Comparison of ENCODE assay signal across 21 mouse cellular contexts in genomic region chr11:51351841-51352240, GRCm38 (mm10).
DNase-seq lines count a peak whose midpoint lies in the region; ATAC-seq lines count a peak whose summit lies in the region.
"Had no signal": no experiment of that assay in that cellular context is flagged by ENCODE, and none has a peak within 500 bp of the region (broad histone marks: within the 10 kb centered on the region; RNA-seq: fewer than 3 reads in every experiment).

No protein-coding gene starts in this region.

- H3K27me3 ChIP-seq in heart, embryonic 12.5 days (replicated peaks) = peaks cover 12% of the 10 kb centered on the region
- H3K27me3 ChIP-seq in midbrain, embryonic 10.5 days (ENCODE audit: low read depth, poor library complexity, severe bottlenecking) = no peaks in the 10 kb centered on the region
- no peaks in the 10 kb centered on the region for H3K27me3 ChIP-seq in midbrain, embryonic 13.5 days
- H3K27me3 ChIP-seq in embryonic facial prominence, embryonic 14.5 days (replicated peaks; ENCODE audit: control insufficient read depth, insufficient read depth, low read length) = no peaks in the 10 kb centered on the region; the same call in 1 of the 2 replicates
- H3K27me3 ChIP-seq: forebrain, embryonic 15.5 days; hindbrain, embryonic 15.5 days; intestine, embryonic 15.5 days; liver, embryonic 12.5 days; midbrain, embryonic 12.5 days had no signal

- peak; percentile 58 for DNase-seq in heart, postnatal 4 days
- no peak for DNase-seq in midbrain, embryonic 10.5 days (ENCODE audit: low spot score)
- DNase-seq in embryonic facial prominence, embryonic 14.5 days (ENCODE audit: low spot score) = peak; percentile 63
- peak; percentile 34 for DNase-seq in mesoderm, embryonic 11.5 days (ENCODE audit: low read depth, low spot score)
- no peak for DNase-seq in adrenal gland, postnatal 4 days (ENCODE audit: low spot score in 2 of 2)
- DNase-seq: adrenal gland, adult 8-10 months; cerebellum, adult 2 months; cerebellum, postnatal 25 days; kidney, postnatal 25 days; layer of hippocampus, postnatal 36 days; lung, adult 18-20 months; thymus, postnatal 4 days had no signal

- H3K4me1 ChIP-seq in heart, embryonic 12.5 days (replicated peaks) = peaks cover 8% of the 10 kb centered on the region; the same call in 1 of the 2 replicates
- peaks cover 5% of the 10 kb centered on the region; the same call in 1 of the 2 replicates for H3K4me1 ChIP-seq in midbrain, embryonic 10.5 days
- no peaks in the 10 kb centered on the region for H3K4me1 ChIP-seq in midbrain, embryonic 13.5 days (replicated peaks)
- peaks cover 37% of the 10 kb centered on the region for H3K4me1 ChIP-seq in embryonic facial prominence, embryonic 14.5 days (ENCODE audit: control insufficient read depth, insufficient read depth, low read length)
- H3K4me1 ChIP-seq: forebrain, embryonic 15.5 days; hindbrain, embryonic 15.5 days; liver, embryonic 12.5 days; midbrain, embryonic 12.5 days had no signal

- no peaks in the 10 kb centered on the region for H3K36me3 ChIP-seq in heart, embryonic 12.5 days
- H3K36me3 ChIP-seq in midbrain, embryonic 10.5 days = no peaks in the 10 kb centered on the region
- no peaks in the 10 kb centered on the region for H3K36me3 ChIP-seq in midbrain, embryonic 13.5 days
- no peaks in the 10 kb centered on the region for H3K36me3 ChIP-seq in embryonic facial prominence, embryonic 14.5 days (ENCODE audit: control insufficient read depth, insufficient read depth, low read length)
- H3K36me3 ChIP-seq: forebrain, embryonic 15.5 days; hindbrain, embryonic 15.5 days; intestine, embryonic 15.5 days; limb, embryonic 12.5 days; liver, embryonic 12.5 days; midbrain, embryonic 12.5 days had no signal

- H3K27ac ChIP-seq in heart, embryonic 12.5 days (ENCODE audit: poor library complexity, severe bottlenecking) = no peak overlapping the region
- 0 out of 2 replicates have a peak overlapping the region, but pooled peaks have one; percentile 23 for H3K27ac ChIP-seq in midbrain, embryonic 10.5 days (replicated peaks)
- no peak overlapping the region for H3K27ac ChIP-seq in midbrain, embryonic 13.5 days
- peak overlapping the region; percentile 8; the same call in 1 of the 2 replicates for H3K27ac ChIP-seq in embryonic facial prominence, embryonic 14.5 days (replicated peaks; ENCODE audit: low read depth, low read length)
- H3K27ac ChIP-seq: forebrain, embryonic 15.5 days; hindbrain, embryonic 15.5 days; intestine, embryonic 15.5 days; limb, embryonic 12.5 days; liver, embryonic 12.5 days; midbrain, embryonic 12.5 days had no signal

- 55% methylated on average over 5 of the region's 5 CpGs for WGBS in heart, embryonic 12.5 days
- WGBS in midbrain, embryonic 10.5 days = 72% methylated on average over 5 of the region's 5 CpGs
- 80% methylated on average over 5 of the region's 5 CpGs for WGBS in midbrain, embryonic 13.5 days
- 27% methylated on average over 5 of the region's 5 CpGs for WGBS in embryonic facial prominence, embryonic 14.5 days

- H3K4me3 ChIP-seq in heart, embryonic 12.5 days = no peak overlapping the region
- H3K4me3 ChIP-seq in midbrain, embryonic 10.5 days = no peak overlapping the region
- no peak overlapping the region for H3K4me3 ChIP-seq in midbrain, embryonic 13.5 days (replicated peaks)
- no peak overlapping the region for H3K4me3 ChIP-seq in embryonic facial prominence, embryonic 14.5 days (ENCODE audit: low read depth, low read length)
- H3K4me3 ChIP-seq: forebrain, embryonic 15.5 days; hindbrain, embryonic 15.5 days; intestine, embryonic 15.5 days; limb, embryonic 12.5 days; liver, embryonic 12.5 days; midbrain, embryonic 12.5 days had no signal

- no peak overlapping the region for H3K9ac ChIP-seq in heart, embryonic 12.5 days
- no peak overlapping the region for H3K9ac ChIP-seq in midbrain, embryonic 13.5 days (replicated peaks)
- no peak overlapping the region for H3K9ac ChIP-seq in embryonic facial prominence, embryonic 14.5 days (ENCODE audit: low read depth, low read length)
- H3K9ac ChIP-seq: forebrain, embryonic 15.5 days; hindbrain, embryonic 15.5 days; intestine, embryonic 15.5 days; limb, embryonic 12.5 days; liver, embryonic 12.5 days; midbrain, embryonic 12.5 days had no signal

- no peak overlapping the region for H3K4me2 ChIP-seq in heart, embryonic 12.5 days
- no peak overlapping the region for H3K4me2 ChIP-seq in midbrain, embryonic 13.5 days (replicated peaks)
- H3K4me2 ChIP-seq in embryonic facial prominence, embryonic 14.5 days (ENCODE audit: low read depth, low read length) = no peak overlapping the region
- H3K4me2 ChIP-seq: forebrain, embryonic 15.5 days; hindbrain, embryonic 15.5 days; intestine, embryonic 15.5 days; limb, embryonic 12.5 days; liver, embryonic 12.5 days; midbrain, embryonic 12.5 days had no signal

- no peak for ATAC-seq in heart, embryonic 12.5 days (ENCODE audit: insufficient number of reproducible peaks, low FRiP score)
- ATAC-seq in midbrain, embryonic 13.5 days = no peak
- ATAC-seq in embryonic facial prominence, embryonic 14.5 days (ENCODE audit: low read depth) = 0 out of 2 replicates have a peak, but pooled peaks have one; percentile 30
- ATAC-seq: activated CD4-positive, CD25-positive, alpha-beta regulatory T cell, adult 4 months; forebrain, embryonic 15.5 days; intestine, embryonic 15.5 days; liver, embryonic 12.5 days had no signal

- H3K9me3 ChIP-seq in heart, embryonic 12.5 days (replicated peaks) = no peaks in the 10 kb centered on the region
- H3K9me3 ChIP-seq in midbrain, embryonic 10.5 days (replicated peaks) = no peaks in the 10 kb centered on the region
- no peaks in the 10 kb centered on the region for H3K9me3 ChIP-seq in midbrain, embryonic 13.5 days
- no peaks in the 10 kb centered on the region for H3K9me3 ChIP-seq in embryonic facial prominence, embryonic 14.5 days (ENCODE audit: control insufficient read depth, low read length)
- H3K9me3 ChIP-seq: forebrain, embryonic 15.5 days; hindbrain, embryonic 15.5 days; intestine, embryonic 15.5 days; limb, embryonic 12.5 days; liver, embryonic 12.5 days; midbrain, embryonic 12.5 days had no signal

Comparison
In these comparisons a context has a peak if more than half of its experiments do, and no peak if none do; other contexts are left out.
1. H3K27ac ChIP-seq: peak in midbrain, embryonic 10.5 days (single experiment) and embryonic facial prominence, embryonic 14.5 days (single experiment); none in heart, embryonic 12.5 days (single experiment) and midbrain, embryonic 13.5 days (single experiment).
2. DNase-seq: peak in heart, postnatal 4 days (single experiment), embryonic facial prominence, embryonic 14.5 days (single experiment) and mesoderm, embryonic 11.5 days (single experiment); none in midbrain, embryonic 10.5 days (single experiment) and adrenal gland, postnatal 4 days (0 of 2).